7 mouse cellular contexts compared by ENCODE assay signal in the genomic region with DNA sequence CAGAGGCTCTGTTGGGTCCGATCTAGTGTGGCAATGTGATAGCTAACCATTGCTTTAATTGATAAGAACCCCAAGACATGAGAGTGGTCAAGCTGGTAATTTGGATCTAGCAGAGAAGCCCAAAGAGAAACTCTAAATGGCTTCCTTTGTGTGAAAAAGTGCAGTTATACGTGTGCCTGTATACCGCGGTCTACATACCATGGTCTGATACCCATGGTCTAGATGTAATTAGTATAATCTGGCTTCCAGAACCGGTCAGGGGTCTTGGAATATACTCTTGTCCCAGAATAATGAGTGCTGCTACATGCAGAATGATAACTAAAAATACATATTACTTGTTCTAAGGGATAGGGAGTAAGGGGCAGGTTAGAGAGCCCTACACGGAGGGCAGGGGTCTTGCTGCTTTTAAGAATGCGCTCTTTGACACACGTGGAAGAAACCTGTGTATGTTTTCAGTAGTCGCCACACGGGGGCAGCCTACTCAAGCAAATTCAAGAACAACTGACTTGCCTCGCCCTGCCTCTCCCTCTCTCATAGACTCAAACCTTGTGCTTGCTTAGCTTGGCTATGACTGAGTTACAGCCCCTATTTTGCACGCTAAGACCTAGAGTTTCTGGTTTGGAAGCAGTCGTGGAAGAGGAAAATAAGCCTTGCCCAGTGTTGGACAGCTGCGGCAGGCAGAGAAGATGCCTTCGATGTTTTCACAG. TPM values are rescaled to one million over a fixed set of nuclear protein-coding genes. Genes with fewer than 3 reads are reported as not detected.
DNase-seq lines count a peak whose midpoint lies in the region; ATAC-seq and TF ChIP-seq lines count a peak whose summit lies in the region.

No protein-coding gene starts in this region.

- no peak for TF ChIP-seq POLR2A in small intestine, adult 2 months (IDR thresholded peaks at IDR 0.05; ENCODE audit: low read depth, low read length)

- H3K4me1 ChIP-seq in intestine, embryonic 16.5 days (ENCODE audit: control insufficient read depth, insufficient read depth, low read length) = no peaks in the 10 kb centered on the region
- no peaks in the 10 kb centered on the region for H3K4me1 ChIP-seq in midbrain, embryonic 11.5 days (ENCODE audit: control insufficient read depth, insufficient read depth, low read length)
- H3K4me1 ChIP-seq in small intestine, adult 2 months (ENCODE audit: control insufficient read depth, insufficient read depth, insufficient read length, low read length) = no peaks in the 10 kb centered on the region

- no peak overlapping the region for H3K9ac ChIP-seq in intestine, embryonic 16.5 days (ENCODE audit: low read depth, low read length)
- no peak overlapping the region for H3K9ac ChIP-seq in midbrain, embryonic 11.5 days (ENCODE audit: low read length)

- no peak overlapping the region for H3K4me3 ChIP-seq in intestine, embryonic 16.5 days (ENCODE audit: low read length)
- no peak overlapping the region for H3K4me3 ChIP-seq in midbrain, embryonic 11.5 days (ENCODE audit: low read depth, low read length)
- H3K4me3 ChIP-seq in small intestine, adult 2 months (ENCODE audit: low read depth, low read length) = no peak overlapping the region

- intact Hi-C loops in left cerebral cortex, postnatal 36 days (cut with DNase I) = loop anchor here (2.0 kb wide), 1 partner anchor 336 kb away; no protein-coding TSS in a partner anchor

- no peak overlapping the region for H3K4me2 ChIP-seq in intestine, embryonic 16.5 days (ENCODE audit: low read depth, low read length)
- H3K4me2 ChIP-seq in midbrain, embryonic 11.5 days = no peak overlapping the region

- WGBS in intestine, embryonic 16.5 days = 48% methylated on average over 15 of the region's 15 CpGs
- 61% methylated on average over 15 of the region's 15 CpGs for WGBS in midbrain, embryonic 11.5 days
- WGBS in small intestine, adult 2 months = 54% methylated on average over 15 of the region's 15 CpGs

- peak; percentile 85; the same call in 1 of the 2 replicates for TF ChIP-seq CTCF in small intestine, adult 2 months (IDR thresholded peaks at IDR 0.05; ENCODE audit: extremely low read depth, insufficient read length, insufficient replicate concordance, low read depth, low read length)

- no peaks in the 10 kb centered on the region for H3K9me3 ChIP-seq in intestine, embryonic 16.5 days (ENCODE audit: control insufficient read depth, low read length)
- H3K9me3 ChIP-seq in midbrain, embryonic 11.5 days (ENCODE audit: control insufficient read depth, low read length) = no peaks in the 10 kb centered on the region

- DNase-seq in adrenal gland, adult (ENCODE audit: inconsistent age in 2 of 2, low spot score in 1 of 2) = peak; percentile 41 to 83
- peak; percentile 24 to 62 for DNase-seq in gastrocnemius, adult 8-10 months (ENCODE audit: low spot score in 2 of 2)
- DNase-seq in left cerebral cortex, postnatal 36 days (ENCODE audit: low spot score in 2 of 2) = peak; percentile 47 to 64
- peak; percentile 92 for DNase-seq in midbrain, embryonic 11.5 days (ENCODE audit: low spot score, missing footprints)

- H3K27ac ChIP-seq in intestine, embryonic 16.5 days (ENCODE audit: low read length) = no peak overlapping the region; the same call in 1 of the 2 replicates
- no peak overlapping the region for H3K27ac ChIP-seq in midbrain, embryonic 11.5 days (ENCODE audit: low read depth, low read length)
- H3K27ac ChIP-seq in small intestine, adult 2 months (ENCODE audit: insufficient read depth, low read depth, low read length) = no peak overlapping the region

- H3K27me3 ChIP-seq in intestine, embryonic 16.5 days (replicated peaks; ENCODE audit: control insufficient read depth, insufficient read depth, low read length) = no peaks in the 10 kb centered on the region
- no peaks in the 10 kb centered on the region for H3K27me3 ChIP-seq in midbrain, embryonic 11.5 days (ENCODE audit: control insufficient read depth, insufficient read depth, low read length)
- H3K27me3 ChIP-seq in small intestine, adult 2 months (ENCODE audit: control insufficient read depth, insufficient read depth, low read length) = no peaks in the 10 kb centered on the region

- peak; percentile 80 for ATAC-seq in common myeloid progenitor, adult 5-6 weeks (replicated peaks; ENCODE audit: low read depth, poor library complexity, severe bottlenecking)
- peak; percentile 49; the same call in 1 of the 2 replicates for ATAC-seq in intestine, embryonic 16.5 days
- ATAC-seq in midbrain, embryonic 11.5 days (ENCODE audit: low FRiP score) = peak; percentile 78

- peaks cover 2% of the 10 kb centered on the region; the same call in 1 of the 2 replicates for H3K36me3 ChIP-seq in intestine, embryonic 16.5 days (ENCODE audit: control insufficient read depth, insufficient read depth, low read length)
- no peaks in the 10 kb centered on the region for H3K36me3 ChIP-seq in midbrain, embryonic 11.5 days (ENCODE audit: control insufficient read depth, insufficient read depth, low read length)
- peaks cover 9% of the 10 kb centered on the region; the same call in 1 of the 2 replicates for H3K36me3 ChIP-seq in small intestine, adult 2 months (ENCODE audit: control insufficient read depth, insufficient read depth, low read length)

RNA-seq across cellular contexts. Expression of a gene that starts 23.4 kb away (rescaled TPM):
- total RNA-seq in common myeloid progenitor, adult 5-6 weeks (2017) = 116 and 148 TPM in 2 replicates
- 1 to 10 TPM in 1 of 4 experiments, under 1 TPM in 3; 0.56 to 1.1 (median 0.65) TPM for total RNA-seq in gastrocnemius, adult 8-10 months (2022)
- polyA plus RNA-seq in intestine, embryonic 16.5 days (2015; fragmentation: Nextera tagmentation; extraction: Ambion mirVana) = 17.6 and 18.4 TPM in 2 replicates
- total RNA-seq in left cerebral cortex, postnatal 36 days (2021) = 10 to 100 TPM; 12.3 to 13.0 TPM
- 15.1 and 15.4 TPM in 2 replicates for polyA plus RNA-seq in midbrain, embryonic 11.5 days (2014; fragmentation: Nextera tagmentation; extraction: Ambion mirVana)
- 0.81 and 1.3 TPM in 2 replicates for polyA plus RNA-seq in small intestine, adult 2 months (2012; rRNA removed)
